Mouse (Mus musculus): ENCODE measurements around the gene Prdm16.

Gene Prdm16

DNA sequence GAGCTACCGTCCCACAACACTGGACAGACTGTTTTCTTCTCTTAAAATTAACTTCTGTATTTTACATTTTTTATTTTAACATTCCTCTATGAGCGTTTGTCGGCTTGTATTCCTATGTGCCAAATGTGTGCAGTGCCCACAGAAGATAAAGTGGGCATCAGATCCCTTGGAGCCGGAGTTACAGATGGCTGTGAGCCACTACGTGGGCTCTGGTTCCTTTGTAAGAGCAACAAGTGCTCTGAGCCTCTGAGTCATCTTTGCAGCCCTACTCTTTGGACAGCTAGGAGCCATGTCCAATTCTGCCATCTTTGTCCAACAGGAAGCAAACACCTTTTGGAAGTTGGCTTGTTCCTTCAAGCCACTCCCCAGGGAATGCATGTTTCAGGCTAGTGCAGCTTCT lies 78.6 kb downstream of the Prdm16 start:
- in situ Hi-C loops (cut with MboI, MseI) = no loop called here

DNA sequence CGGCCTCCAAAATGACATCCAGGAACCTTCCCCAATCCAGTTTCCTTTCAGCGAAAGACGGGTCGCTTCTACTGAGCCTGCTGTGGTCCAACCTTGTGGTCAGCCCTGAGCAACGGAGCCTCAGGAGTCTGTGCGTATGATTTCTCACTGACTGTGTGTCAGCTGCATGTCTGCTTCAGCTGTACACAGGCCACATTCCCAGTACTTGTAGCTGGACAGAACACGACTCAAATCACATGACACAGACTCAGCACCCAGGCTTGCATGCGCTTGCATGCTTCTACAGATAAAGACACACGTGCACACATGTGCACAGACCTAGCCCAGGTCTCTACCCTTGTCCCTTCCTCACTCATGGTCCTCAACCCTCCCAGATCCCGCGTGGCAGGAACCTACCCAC lies 79.5 kb downstream of the Prdm16 start:
- in situ Hi-C loops (cut with MboI, MseI) = no loop called here

DNA sequence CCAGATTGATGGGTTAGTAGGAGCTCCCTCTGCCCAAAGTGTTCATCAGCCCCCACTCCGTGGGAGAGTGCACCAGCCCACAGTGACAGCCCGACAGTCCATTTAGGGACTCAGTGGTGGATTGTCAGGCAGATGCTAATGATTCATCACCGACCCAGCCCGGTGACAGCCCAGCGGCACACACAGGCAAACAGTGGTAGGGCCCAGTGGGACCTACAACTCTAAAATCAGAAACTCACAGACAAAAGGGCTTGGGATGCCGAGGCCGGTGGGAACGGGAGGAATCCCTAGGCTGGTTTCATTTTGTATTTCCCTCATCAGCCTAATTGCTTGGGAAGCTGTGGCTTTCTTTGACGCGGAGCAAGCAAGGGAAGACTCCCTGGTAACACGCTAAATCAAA lies 80.3 kb downstream of the Prdm16 start:
- in situ Hi-C loops (cut with MboI, MseI) = no loop called here

DNA sequence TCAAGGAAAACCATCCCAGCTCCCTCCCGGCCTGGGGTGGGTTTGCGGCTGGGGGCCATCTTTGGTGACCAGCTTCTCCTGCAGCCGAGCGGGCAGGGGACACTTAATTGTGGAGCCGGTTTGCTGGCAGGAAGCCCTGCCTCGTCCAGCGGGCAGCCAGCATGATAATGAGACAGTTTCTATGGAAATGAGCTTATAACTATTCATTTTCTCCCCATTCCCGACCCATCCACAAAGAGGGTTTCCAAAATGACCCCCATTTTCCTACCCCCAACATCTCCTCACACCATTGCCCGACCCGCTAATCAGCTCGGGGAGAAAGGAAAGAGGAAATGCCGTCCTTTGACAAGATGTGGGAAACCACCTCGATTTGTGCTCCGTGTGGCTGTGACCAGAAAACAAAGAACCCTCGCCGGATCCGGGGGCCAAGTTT lies 86.7 kb downstream of the Prdm16 start:
- in situ Hi-C loops (cut with MboI, MseI) = loop anchor here (10.0 kb wide), 1 partner anchor 215 kb away; no protein-coding TSS in a partner anchor

DNA sequence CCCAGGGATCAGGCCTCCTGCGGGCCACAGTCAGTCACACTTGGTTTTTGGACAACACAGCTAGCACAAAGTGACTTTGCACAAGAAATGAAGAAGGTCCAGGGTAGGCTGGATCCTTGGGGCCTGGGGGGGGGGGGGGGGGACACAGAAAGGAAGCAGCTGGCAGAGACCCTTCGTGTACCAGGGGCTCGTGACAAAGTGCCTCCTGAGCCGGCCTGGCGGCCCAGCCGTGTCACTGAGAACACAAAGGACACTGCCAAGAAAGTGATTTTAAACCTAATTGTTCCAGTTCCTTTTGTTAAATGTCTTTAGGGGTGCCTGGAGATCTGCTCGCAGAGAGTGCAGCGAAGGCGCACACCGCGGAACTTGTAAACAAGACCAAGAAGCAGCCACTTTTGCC lies 87.2 kb downstream of the Prdm16 start:
- in situ Hi-C loops (cut with MboI, MseI) = loop anchor here (10.0 kb wide), 1 partner anchor 215 kb away; no protein-coding TSS in a partner anchor

DNA sequence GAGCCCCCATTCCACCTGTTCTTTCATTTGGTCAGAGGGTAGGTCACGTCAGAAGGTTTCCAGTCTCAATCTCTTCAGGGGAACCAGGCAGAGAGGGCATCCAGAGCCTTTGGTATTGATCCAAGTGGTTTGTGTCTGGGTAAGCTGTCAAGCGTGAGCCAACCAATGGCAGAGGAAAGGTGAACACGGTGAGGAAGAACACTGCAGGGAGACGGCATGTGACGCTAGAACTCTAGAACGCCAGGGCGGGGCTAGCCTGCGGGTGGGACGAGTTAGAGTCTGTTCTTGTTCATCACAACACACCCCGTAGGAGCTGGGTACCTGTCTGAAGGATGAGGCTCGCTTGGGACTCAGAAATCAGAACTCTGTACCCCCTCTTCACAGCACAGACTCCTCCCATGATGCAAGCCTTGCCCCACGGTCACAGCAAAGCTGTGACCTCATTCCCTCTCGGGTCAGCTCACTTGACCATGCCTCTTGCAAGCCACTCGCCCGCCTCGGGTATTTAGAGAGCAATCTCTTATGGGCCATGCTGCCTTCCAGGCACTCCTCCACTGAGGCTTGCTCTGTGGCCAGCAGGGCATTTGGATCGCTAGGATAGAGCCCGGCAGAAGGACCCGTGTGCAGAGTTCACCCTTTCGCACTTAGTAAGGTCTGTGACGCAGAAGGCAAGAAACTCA lies 89.4 kb downstream of the Prdm16 start:
- in situ Hi-C loops (cut with MboI, MseI) = loop anchor here (10.0 kb wide), 1 partner anchor 217 kb away; no protein-coding TSS in a partner anchor

DNA sequence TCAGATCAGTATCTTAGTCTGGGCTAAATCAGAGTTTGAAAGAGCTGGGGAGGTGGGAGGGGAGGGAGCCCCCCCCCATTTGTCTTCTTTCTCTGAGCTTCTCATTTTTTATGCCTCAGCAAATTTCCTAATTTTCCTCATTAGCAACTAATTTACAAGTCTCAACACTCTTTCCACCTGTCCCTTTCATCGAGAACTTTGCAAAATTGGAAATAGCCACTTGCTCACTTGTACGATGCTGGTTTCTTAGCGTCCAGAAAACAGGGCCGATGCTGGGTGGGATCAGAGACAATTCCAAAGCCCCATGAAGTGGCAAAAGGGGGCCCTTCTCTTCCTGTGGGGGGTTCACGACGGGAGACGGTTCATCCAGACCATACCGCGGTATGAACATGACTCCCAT lies 91.4 kb downstream of the Prdm16 start:
- in situ Hi-C loops (cut with MboI, MseI) = loop anchor here (10.0 kb wide), 1 partner anchor 220 kb away; no protein-coding TSS in a partner anchor

DNA sequence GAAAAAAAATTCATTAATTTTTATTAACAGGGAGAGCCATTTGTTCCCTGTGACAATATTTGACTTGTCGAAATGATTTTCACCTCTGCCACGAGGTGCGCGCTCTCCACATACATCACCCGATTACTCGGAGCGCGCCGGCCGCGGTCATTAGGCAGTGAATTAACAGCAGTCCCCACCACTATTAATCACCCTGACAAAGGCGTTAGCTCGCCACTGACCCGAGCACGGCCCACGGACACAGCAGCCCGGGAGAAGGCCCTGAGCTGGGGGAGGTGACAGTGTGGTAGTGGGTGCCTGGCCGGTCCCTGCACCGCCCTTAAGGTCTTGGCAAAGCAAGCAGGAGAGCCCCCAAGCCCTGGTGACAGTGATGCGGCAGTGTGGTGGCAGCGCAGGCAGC lies 92.8 kb downstream of the Prdm16 start:
- in situ Hi-C loops (cut with MboI, MseI) = loop anchor here (10.0 kb wide), 1 partner anchor 221 kb away; no protein-coding TSS in a partner anchor

DNA sequence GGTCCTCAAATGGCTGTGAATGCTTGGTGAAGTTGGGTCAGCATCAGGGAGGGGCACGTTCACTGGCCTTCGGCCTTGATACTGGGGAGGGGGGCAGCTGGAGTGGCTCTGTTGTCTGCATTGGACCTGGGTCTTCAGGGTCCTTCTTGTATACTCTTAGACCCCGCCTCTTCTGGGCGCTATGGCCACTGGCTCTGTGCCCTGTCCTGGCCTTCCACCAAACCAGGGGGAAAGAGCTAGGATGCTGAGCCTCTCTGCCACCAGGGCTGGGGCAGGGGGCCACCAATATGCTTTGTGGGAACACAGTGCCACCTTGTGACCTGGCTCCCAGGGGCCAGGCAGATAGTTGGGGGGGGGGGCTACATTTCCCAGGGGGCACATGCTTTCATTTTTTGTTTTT lies 93.5 kb downstream of the Prdm16 start:
- in situ Hi-C loops (cut with MboI, MseI) = loop anchor here (10.0 kb wide), 1 partner anchor 222 kb away; no protein-coding TSS in a partner anchor

DNA sequence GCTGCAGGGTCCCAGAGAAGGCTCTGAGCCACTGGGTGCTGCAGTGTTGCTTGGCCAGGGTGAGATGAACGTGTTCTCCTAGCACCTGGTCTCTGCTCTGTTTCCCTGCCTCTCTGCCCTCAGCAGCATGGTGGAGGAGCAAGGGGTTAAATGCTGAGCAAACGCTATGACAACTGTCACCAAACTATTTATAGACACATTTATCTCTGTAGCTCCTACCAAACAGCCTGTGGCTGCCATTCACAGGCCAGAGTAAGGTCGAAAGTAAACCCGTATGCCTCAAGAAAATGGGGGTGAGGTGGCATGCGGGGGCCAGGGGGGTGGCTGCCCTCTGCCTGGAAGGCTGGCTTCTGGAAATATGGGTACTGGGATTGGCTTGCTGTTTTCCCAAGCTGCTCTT lies 94.1 kb downstream of the Prdm16 start:
- in situ Hi-C loops (cut with MboI, MseI) = loop anchor here (10.0 kb wide), 1 partner anchor 222 kb away; no protein-coding TSS in a partner anchor

DNA sequence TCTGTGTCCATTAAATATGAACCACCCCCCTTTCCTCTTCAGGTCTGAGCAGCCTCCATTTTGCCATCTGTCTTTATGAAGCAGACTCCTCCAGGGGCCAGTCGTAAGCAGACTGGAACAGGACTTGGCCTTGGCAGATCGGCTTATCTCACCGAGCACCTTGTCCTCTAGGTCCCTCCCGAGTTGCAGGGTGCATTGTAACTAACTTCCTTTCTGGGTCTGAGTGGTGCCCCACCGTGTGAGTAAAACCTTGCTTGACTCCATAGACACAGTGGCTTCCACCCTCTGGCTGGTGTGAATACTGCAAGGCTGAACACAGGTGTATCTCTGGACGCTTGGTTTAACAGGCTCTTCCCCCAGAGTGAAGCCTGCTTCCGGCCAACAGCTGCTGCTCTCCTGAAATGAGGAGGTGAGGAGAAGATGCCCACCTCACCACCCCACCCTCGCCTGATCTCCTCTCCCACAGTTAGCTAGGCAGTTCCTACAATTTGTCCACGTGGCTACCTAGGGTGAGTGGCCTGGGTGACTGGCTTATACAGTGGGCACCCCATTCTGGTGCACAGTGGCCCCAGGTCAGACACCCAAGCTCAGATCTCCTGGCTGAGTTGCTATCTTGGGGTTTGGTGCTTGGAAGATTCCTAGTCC lies 94.9 kb downstream of the Prdm16 start:
- in situ Hi-C loops (cut with MboI, MseI) = loop anchor here (10.0 kb wide), 1 partner anchor 223 kb away; no protein-coding TSS in a partner anchor

DNA sequence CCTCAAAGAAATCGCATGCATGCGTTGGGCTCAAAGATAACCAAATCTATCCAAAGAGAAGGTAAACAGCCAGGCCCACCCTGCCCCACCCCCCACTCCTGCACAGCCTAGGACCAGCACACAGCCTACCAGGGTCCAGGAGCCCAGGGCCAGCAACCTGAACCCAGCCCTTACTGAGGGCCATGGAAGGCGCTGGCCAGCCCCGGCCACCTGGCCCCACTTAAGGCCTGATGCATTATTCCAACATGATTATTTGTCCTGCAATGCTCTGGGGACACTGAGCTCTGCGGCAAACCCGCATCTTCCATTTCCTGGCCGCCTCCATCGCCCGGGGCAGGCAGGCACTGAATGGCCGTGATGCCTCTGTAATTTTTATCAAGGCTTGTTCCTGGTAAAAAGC lies 96.0 kb downstream of the Prdm16 start:
- in situ Hi-C loops (cut with MboI, MseI) = loop anchor here (10.0 kb wide), 1 partner anchor 224 kb away; no protein-coding TSS in a partner anchor

DNA sequence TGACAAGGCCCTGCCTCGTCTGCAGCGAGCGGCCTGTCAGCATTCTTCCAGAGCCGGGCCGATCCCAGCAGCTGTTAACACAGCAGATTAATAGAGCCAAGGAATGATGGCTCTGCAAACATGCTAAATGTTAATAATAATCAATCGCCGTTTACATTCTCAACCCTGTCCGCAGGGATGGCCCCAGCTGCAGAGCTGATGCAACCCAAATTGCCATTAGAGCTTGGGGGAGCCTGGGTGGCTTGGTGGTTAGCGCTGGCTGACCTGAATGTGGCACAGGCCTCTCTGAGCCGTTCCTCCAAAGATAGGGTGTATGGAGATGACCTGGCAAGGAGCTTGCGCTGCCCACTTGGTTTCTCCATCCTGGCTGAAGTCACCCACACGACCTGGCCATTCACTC lies 97.0 kb downstream of the Prdm16 start:
- in situ Hi-C loops (cut with MboI, MseI) = loop anchor here (10.0 kb wide), 1 partner anchor 225 kb away; no protein-coding TSS in a partner anchor

DNA sequence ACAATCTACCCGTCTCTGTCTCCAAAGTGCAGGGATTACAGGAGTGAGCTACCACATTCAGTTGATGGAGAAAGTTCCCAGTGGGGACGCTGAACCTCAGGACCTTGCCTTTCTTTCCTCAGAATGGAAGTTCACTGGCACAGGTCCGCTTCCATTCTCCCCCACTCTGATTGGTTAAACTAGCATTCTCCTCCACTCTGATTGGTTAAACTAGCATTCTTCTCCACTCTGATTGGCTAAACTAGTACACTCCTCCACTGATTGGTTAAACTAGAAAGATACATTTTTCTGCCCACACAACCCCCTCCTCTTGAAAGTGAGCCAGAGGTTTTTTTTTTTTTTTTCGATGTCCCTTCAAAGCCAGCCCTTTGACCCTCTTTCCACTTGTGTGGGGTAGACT lies 97.9 kb downstream of the Prdm16 start:
- in situ Hi-C loops (cut with MboI, MseI) = no loop called here

DNA sequence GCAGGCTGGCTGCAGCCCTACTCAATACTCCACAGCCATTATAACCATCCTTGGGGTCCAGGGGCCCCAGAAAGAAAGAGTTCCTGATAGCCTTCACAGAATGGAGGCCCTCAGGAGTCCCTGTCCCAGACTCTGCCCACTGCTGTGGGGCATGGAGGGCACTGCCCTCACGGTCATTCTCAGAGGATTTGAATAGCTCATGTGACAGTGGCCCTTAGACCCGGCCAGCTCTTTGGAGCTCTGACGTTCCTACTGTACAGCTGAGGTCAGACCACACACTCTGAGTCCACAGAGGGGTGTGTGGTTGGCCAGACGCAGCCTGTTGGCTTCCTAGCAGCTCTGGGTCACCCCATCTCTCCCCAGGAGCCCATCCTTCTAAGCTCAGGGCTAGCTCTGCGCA lies 100.6 kb downstream of the Prdm16 start:
- in situ Hi-C loops (cut with MboI, MseI) = no loop called here

DNA sequence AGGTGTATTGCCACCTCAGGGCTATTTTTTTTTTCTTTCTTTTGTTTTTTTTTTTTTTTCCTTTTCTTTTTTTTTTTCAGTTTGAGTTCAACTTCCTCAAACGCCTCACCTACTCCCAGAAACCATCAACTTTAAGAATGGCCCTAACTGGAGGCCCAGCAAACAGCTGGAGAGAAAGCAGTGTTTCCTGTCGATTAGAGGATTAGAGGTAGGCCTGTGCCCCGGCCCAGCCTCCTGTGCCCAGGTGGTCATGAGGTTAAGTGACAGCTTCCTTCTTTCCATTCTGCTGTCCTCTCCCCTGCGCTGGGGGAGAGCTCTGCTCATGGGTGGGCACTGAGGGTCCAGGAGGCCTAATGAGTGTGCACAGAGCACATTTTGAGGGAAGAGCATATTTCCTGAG lies 105.3 kb downstream of the Prdm16 start:
- in situ Hi-C loops (cut with MboI, MseI) = no loop called here

DNA sequence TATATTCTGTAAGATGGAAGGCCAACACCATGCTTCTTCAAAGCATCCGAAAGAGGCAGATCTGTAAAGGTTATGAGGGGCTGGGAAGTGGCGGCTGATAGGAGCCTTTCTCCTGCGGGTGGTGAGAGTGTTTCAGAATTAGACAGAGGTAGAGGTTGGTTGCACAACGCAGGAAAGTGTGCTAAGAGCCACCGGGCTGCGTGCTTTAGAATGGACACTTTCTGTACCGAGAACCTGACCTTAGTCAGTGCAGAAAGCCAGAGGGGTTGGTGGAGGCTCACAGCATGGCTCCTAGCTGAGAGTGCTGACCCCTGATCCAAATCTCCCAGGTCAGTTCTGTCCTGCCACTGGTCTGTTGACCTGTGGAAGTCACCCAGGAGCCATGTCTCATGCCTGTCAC lies 106.3 kb downstream of the Prdm16 start:
- in situ Hi-C loops (cut with MboI, MseI) = no loop called here

DNA sequence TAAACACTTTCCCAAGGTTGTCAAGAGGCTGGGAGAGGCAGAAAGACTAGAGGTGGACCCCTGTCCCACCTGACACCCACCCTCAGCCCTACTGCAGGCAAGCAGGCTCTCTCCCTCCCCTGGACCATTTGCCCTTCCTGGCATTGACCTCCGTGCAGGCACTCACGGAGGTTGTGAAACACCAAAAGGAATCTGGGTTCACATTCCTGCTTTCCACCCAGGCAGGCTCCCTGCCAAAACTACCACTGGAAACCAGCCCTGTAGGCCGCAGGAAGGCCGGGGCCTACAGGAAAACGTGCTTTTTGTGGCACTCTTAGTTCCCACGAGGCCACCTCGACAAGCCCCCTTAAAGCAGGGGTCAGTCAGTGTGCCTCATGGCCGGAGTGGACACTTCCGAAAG lies 109.2 kb downstream of the Prdm16 start:
- in situ Hi-C loops (cut with MboI, MseI) = no loop called here

DNA sequence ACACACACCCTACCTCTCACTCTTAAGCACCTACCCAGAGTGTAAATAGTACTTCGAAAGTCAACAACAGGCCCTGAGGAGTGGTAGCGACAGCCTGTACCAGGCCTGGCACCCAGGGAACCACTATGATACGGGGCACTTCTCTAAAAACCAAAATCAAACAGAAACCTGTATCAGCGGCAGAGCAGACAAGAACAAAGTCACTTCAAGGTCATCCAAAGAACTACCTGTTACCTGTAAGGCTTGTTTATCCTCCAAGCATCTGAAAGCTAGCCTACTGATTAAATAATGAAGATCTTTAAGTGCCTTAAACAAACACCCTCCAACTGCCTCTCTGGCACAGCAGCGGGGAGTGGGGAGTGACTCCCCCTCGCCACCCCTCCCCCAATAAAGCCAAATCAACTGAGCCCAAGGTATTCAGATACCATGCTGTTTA lies 110.3 kb downstream of the Prdm16 start:
- in situ Hi-C loops (cut with MboI, MseI) = no loop called here

DNA sequence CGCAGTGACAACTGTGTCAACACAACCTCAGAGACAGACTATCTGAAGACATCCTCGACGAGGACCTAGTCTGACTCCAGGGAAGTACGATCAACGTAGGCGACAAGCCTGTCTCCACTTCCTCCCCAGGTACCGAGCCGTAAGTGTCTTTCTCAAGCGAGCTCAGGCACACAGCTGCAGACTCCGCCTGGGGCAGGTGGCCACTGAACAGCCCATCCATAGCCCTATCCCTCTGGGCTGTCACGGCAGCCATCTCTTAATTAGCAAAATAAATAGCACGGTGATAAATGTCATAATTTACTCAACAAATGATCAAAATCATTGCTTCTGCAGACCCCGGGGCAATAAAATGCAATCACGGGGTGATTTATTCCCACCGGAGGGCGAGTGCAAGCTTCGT lies 112.8 kb downstream of the Prdm16 start:
- in situ Hi-C loops (cut with MboI, MseI) = no loop called here

DNA sequence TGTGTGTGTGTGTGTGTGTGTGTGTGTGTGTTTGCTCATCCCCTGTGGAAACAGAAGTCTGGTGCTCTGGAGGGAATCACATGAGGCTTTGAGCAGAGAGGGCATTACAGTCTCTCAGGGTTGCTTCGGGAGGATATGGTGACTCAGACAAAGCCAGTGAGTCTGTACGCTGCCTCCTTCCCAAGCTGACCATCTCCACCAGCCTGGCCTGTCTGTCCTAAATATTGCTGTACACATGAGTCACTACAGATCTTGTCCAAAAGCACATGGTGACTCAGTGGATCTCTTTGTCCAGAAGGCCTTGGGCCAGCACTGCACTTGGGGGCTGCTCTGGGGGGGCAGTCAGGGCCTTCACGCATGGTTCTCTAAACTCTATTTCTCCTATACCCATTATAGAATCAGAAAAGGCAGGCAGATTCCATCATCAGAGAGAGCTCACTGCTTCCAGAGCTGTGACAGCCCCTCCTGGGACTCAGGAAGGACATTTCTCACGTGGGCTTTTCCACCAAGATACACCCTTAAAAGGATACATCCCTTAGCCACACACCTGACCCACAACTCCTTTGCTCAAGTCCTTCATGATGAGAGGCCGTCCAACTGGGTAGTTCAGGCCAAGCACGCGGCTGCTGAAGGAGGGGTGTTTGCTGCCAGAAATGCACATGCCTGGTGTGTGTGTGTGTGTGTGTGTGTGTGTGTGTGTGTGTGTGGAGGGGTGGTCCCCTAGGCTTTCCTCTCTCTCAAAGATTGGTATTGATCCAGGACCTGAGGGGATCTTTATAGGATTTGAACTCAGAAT lies 114.6 kb downstream of the Prdm16 start:
- in situ Hi-C loops (cut with MboI, MseI) = no loop called here

DNA sequence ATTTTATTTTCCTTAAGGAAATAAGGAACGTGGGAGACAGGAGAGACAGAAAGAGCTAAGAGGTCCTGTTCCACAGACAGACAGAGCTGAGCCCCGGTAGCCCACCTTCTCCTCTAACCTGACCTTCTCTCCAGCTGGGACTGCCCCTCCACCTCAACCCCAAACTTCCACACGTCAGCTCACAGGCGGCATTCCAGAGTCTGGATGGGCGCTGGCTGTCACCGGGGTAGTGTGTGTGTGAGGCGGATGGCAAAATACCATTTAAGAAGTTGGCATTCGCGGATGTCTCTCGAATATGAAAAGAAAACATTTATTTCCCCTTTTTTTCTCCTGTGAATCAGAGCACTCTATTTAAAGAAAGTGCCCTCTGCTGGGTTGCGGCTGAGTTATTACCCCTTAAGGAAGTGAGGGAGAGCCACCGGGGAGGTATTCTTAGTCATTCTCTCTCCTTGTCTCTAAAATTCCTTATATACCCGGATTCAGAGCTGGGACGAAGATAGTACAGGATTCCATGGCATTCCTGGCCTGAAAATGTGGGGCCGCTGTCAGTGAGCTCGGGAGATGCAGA lies 117.1 kb downstream of the Prdm16 start:
- in situ Hi-C loops (cut with MboI, MseI) = no loop called here
